Mouse (Mus musculus): ENCODE results near the gene Cdpf1.

The Cdpf1 gene

GRCm38 (mm10) chr15:85811535-85812277, at the start of gene Cdpf1:
Gene Cdpf1 (minus strand): TSS chr15:85811697.
- DNase-seq (ENCODE audit: extremely low read depth, low read depth, low spot score) = no peak

GRCm38 (mm10) chr15:85859490-85860031, 48.1 kb upstream of the Cdpf1 start, which contains the start of gene Gtse1:
Gene Gtse1 (plus strand): TSS chr15:85859745.
- DNase-seq (ENCODE audit: extremely low read depth, low read depth, low spot score) = peak; percentile 89

GRCm38 (mm10) chr15:85858980-85859489, 47.5 kb upstream of the Cdpf1 start:
- DNase-seq (ENCODE audit: extremely low read depth, low read depth, low spot score) = no peak

- no peak for DNase-seq (ENCODE audit: extremely low read depth, low read depth, low spot score)
These were observed 40.3 kb upstream of the Cdpf1 start for GRCm38 (mm10) chr15:85851656-85852392.

GRCm38 (mm10) chr15:85845071-85845470, 33.6 kb upstream of the Cdpf1 start:
- no peak for DNase-seq (ENCODE audit: extremely low read depth, low read depth, low spot score)

- DNase-seq (ENCODE audit: extremely low read depth, low read depth, low spot score) = no peak
These were observed 30.4 kb upstream of the Cdpf1 start for GRCm38 (mm10) chr15:85841796-85842360.

- DNase-seq (ENCODE audit: extremely low read depth, low read depth, low spot score) = no peak
These were observed 29.5 kb upstream of the Cdpf1 start for GRCm38 (mm10) chr15:85840983-85841382.

- no peak for DNase-seq (ENCODE audit: extremely low read depth, low read depth, low spot score)
These were observed 25.4 kb upstream of the Cdpf1 start for GRCm38 (mm10) chr15:85836887-85837286.

GRCm38 (mm10) chr15:85835335-85835734, 23.8 kb upstream of the Cdpf1 start:
- no peak for DNase-seq (ENCODE audit: extremely low read depth, low read depth, low spot score)

- DNase-seq (ENCODE audit: extremely low read depth, low read depth, low spot score) = no peak
These were observed 21.1 kb upstream of the Cdpf1 start for GRCm38 (mm10) chr15:85832599-85832998.

- no peak for DNase-seq (ENCODE audit: extremely low read depth, low read depth, low spot score)
These were observed 20.6 kb upstream of the Cdpf1 start, which contains the start of gene Ttc38 for GRCm38 (mm10) chr15:85831954-85832590. Gene Ttc38 (plus strand): TSS chr15:85832306.

GRCm38 (mm10) chr15:85829470-85829869, 18.0 kb upstream of the Cdpf1 start:
- DNase-seq (ENCODE audit: extremely low read depth, low read depth, low spot score) = no peak

- DNase-seq (ENCODE audit: extremely low read depth, low read depth, low spot score) = no peak
These were observed 16.6 kb upstream of the Cdpf1 start for GRCm38 (mm10) chr15:85828071-85828470.

- DNase-seq (ENCODE audit: extremely low read depth, low read depth, low spot score) = no peak
These were observed 15.2 kb upstream of the Cdpf1 start for GRCm38 (mm10) chr15:85826676-85827075.

- no peak for DNase-seq (ENCODE audit: extremely low read depth, low read depth, low spot score)
These were observed 10.5 kb upstream of the Cdpf1 start for GRCm38 (mm10) chr15:85822011-85822359.

GRCm38 (mm10) chr15:85821203-85822010, 9.9 kb upstream of the Cdpf1 start, which contains the start of gene Pkdrej:
Gene Pkdrej (minus strand): TSS chr15:85821734.
- DNase-seq (ENCODE audit: extremely low read depth, low read depth, low spot score) = no peak

- no peak for DNase-seq (ENCODE audit: extremely low read depth, low read depth, low spot score)
These were observed 1.9 kb upstream of the Cdpf1 start for GRCm38 (mm10) chr15:85813428-85813827.

- DNase-seq (ENCODE audit: extremely low read depth, low read depth, low spot score) = no peak
These were observed 533 bp downstream of the Cdpf1 start for GRCm38 (mm10) chr15:85810806-85811521.

- DNase-seq (ENCODE audit: extremely low read depth, low read depth, low spot score) = no peak
These were observed 1.1 kb downstream of the Cdpf1 start for GRCm38 (mm10) chr15:85810462-85810805.
